Mouse (Mus musculus): ENCODE data around the gene Med13l. TPM values are rescaled to one million over a fixed set of nuclear protein-coding genes. Genes with fewer than 3 reads are reported as not detected.

Gene Med13l
- polyA plus RNA-seq, 1 experiment from 2014 or later = 14.6 TPM

DNA sequence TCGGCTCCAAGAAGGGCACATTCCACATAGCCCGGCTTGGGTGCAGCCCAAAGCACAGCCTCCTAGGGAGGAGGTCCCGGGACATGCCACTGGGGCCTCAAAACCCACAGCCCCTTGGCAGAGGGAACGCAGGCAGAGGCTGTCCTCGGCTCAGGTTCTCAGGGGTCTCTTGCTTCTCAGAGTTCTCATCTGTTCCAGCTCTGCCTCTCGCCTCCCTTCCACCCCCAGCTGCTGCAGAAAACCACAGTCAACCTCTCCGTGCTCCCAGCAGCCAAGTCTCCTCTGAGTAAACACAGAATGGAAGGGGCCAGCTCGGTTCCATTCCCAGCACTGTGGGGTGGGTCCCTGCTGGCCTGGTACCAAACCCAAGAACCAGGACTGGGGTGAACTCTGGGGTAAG is 25.3 kb upstream of the Med13l start:
- H3K4me1 ChIP-seq (ENCODE audit: control insufficient read depth, insufficient read depth, low read length) = peaks cover 3% of the 10 kb centered on the region; the same call in 1 of the 2 replicates
- no peak for DNase-seq (ENCODE audit: low spot score)
- no peak overlapping the region for H3K9ac ChIP-seq (ENCODE audit: low read length)
- H3K4me2 ChIP-seq (ENCODE audit: low read length) = no peak overlapping the region
- WGBS = 55% methylated on average over 8 of the region's 8 CpGs
- no peak for ATAC-seq
- no peak overlapping the region for H3K4me3 ChIP-seq (ENCODE audit: low read depth, low read length)
- H3K27ac ChIP-seq (ENCODE audit: low read depth, low read length) = no peak overlapping the region; the same call in 1 of the 2 replicates
- H3K36me3 ChIP-seq (ENCODE audit: control insufficient read depth, insufficient read depth, low read length) = no peaks in the 10 kb centered on the region
- no peaks in the 10 kb centered on the region for H3K27me3 ChIP-seq (replicated peaks; ENCODE audit: control insufficient read depth, insufficient read depth, low read length)
- no peaks in the 10 kb centered on the region for H3K9me3 ChIP-seq (replicated peaks; ENCODE audit: control insufficient read depth, low read length)

DNA sequence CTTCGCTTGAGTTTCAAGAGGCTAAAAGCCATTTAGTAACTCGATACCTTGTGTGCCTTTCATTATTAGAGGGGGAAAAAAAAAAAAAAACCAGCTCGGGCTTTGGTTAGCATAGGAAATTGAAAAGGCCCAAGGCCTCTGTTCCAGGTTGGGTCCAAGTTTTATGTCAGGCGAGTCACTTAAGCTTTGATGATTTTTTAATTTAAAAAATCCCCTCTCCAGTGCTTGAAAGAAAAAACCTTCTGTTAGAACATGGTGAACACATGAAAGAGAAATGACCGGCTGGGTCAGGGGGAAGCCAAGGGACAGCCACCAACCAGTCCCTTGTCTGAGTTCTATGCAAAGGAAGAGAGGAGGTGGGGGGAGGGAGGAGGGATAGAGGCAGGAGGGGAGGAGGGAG is 22.0 kb upstream of the Med13l start:
- Histone ChIP-seq H3K9ac (ENCODE audit: low read length) (no peak overlapping the region), H3K9me3 (replicated peaks; ENCODE audit: control insufficient read depth, low read length) (no peaks in the 10 kb centered on the region), H3K4me2 (ENCODE audit: low read length) (no peak overlapping the region), H3K36me3 (ENCODE audit: control insufficient read depth, insufficient read depth, low read length) (no peaks in the 10 kb centered on the region), H3K4me3 (ENCODE audit: low read depth, low read length) (no peak overlapping the region), H3K27me3 (replicated peaks; ENCODE audit: control insufficient read depth, insufficient read depth, low read length) (no peaks in the 10 kb centered on the region), H3K27ac (ENCODE audit: low read depth, low read length) (no peak overlapping the region), H3K4me1 (ENCODE audit: control insufficient read depth, insufficient read depth, low read length) (no peaks in the 10 kb centered on the region; the same call in 1 of the 2 replicates)
- DNase-seq (ENCODE audit: low spot score) = no peak
- WGBS = 10% methylated on average over 5 of the region's 5 CpGs
- ATAC-seq = no peak

DNA sequence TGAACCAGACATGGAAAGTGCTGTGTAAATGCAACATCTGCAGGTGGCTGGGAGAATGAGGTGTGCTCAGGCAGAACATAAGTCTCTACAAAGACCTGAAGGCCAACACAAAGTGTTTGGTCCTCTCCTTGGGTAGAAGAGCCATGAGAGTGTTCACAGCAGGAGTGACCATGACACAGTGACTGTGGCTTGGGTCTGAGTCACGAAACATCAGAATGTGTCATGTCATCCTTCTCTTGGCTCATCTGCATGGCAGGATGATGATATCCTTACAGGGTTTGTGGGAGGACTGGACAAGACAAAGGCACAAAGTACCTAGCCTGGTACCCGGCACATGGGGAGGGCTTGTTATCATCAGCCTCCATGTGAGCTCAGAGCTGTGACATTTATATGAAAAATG is 16.7 kb upstream of the Med13l start:
- Histone ChIP-seq H3K4me3 (ENCODE audit: low read depth, low read length) (no peak overlapping the region), H3K36me3 (ENCODE audit: control insufficient read depth, insufficient read depth, low read length) (no peaks in the 10 kb centered on the region), H3K9ac (ENCODE audit: low read length) (no peak overlapping the region), H3K4me2 (ENCODE audit: low read length) (no peak overlapping the region), H3K27me3 (replicated peaks; ENCODE audit: control insufficient read depth, insufficient read depth, low read length) (no peaks in the 10 kb centered on the region), H3K4me1 (ENCODE audit: control insufficient read depth, insufficient read depth, low read length) (no peaks in the 10 kb centered on the region; the same call in 1 of the 2 replicates), H3K9me3 (replicated peaks; ENCODE audit: control insufficient read depth, low read length) (no peaks in the 10 kb centered on the region), H3K27ac (ENCODE audit: low read depth, low read length) (no peak overlapping the region)
- DNase-seq (ENCODE audit: low spot score) = no peak
- no peak for ATAC-seq
- 84% methylated on average over 2 of the region's 2 CpGs for WGBS

DNA sequence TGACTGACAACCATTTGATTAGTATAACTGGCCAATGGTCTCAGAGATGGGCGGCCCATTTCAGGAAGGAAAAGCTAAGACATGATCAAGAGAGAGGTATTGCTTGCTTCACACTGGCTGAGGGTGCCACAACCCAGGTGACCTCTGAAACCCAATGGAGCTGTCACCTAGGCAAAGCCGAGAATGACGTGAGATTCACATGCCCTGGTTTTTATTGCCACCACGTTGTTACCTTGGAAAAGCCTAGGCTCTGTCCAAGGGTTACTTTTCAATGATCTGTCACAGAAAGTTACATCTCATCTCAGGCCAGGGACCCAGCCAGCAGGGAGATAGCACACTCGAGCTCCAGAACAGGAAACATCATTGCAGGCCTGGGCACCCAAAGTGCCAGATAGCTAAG is 10.0 kb upstream of the Med13l start:
- WGBS = 81% methylated on average over 5 of the region's 5 CpGs
- DNase-seq (ENCODE audit: low spot score) = no peak

DNA sequence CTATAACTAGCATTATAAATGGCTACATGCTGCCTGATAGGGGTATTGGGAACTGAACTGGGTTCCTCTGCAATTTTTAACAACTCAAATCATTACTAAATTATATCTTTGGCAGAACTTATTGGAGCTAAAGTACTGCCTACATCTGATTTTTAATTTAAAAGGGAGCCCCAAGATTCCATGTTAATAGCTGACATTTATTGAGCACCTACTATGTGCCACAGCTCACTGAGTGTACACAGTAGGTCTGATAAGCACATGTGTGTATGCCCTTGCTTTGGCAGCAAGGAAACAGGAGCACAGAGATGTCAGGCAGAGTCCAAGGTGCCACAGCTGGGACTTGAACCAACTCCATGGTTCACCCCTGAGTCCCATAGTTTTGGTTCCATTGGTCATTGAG is 7.2 kb upstream of the Med13l start:
- Histone ChIP-seq H3K4me3 (ENCODE audit: low read depth, low read length) (no peak overlapping the region), H3K4me2 (ENCODE audit: low read length) (no peak overlapping the region), H3K9me3 (replicated peaks; ENCODE audit: control insufficient read depth, low read length) (no peaks in the 10 kb centered on the region), H3K9ac (ENCODE audit: low read length) (no peak overlapping the region), H3K27ac (ENCODE audit: low read depth, low read length) (no peak overlapping the region), H3K27me3 (replicated peaks; ENCODE audit: control insufficient read depth, insufficient read depth, low read length) (no peaks in the 10 kb centered on the region), H3K4me1 (ENCODE audit: control insufficient read depth, insufficient read depth, low read length) (no peaks in the 10 kb centered on the region), H3K36me3 (ENCODE audit: control insufficient read depth, insufficient read depth, low read length) (no peaks in the 10 kb centered on the region)
- DNase-seq (ENCODE audit: low spot score) (no peak), ATAC-seq (no peak)

More for the DNA sequence above, 10.0 kb upstream of the Med13l start:
- H3K27ac ChIP-seq (ENCODE audit: low read depth, low read length) = no peak overlapping the region
- H3K9me3 ChIP-seq (replicated peaks; ENCODE audit: control insufficient read depth, low read length) = no peaks in the 10 kb centered on the region
- no peak overlapping the region for H3K4me2 ChIP-seq (ENCODE audit: low read length)
- no peaks in the 10 kb centered on the region for H3K27me3 ChIP-seq (replicated peaks; ENCODE audit: control insufficient read depth, insufficient read depth, low read length)
- no peaks in the 10 kb centered on the region for H3K4me1 ChIP-seq (ENCODE audit: control insufficient read depth, insufficient read depth, low read length)
- no peak overlapping the region for H3K4me3 ChIP-seq (ENCODE audit: low read depth, low read length)
- H3K36me3 ChIP-seq (ENCODE audit: control insufficient read depth, insufficient read depth, low read length) = no peaks in the 10 kb centered on the region
- H3K9ac ChIP-seq (ENCODE audit: low read length) = no peak overlapping the region
- ATAC-seq = no peak

DNA sequence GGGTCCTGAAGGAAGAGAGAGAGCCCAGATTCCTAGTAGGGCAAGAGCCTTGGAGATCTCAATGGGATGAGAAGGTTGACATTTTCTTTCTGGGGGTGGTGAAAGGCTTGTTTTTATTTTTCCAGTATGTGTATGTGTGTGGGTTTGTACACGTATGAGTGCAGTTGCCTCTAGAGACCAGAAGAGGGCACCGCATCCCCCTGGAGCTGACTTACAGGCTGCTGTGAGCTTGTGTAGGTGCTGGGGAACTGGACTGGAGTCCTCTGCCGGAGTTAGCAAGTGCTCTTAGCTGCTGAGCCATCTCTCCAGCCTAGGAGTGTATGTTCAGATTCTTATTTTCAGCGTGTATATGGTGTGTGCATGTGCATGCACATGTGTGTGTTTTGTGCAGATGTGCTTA is 5.2 kb upstream of the Med13l start:
- H3K27me3 ChIP-seq (replicated peaks; ENCODE audit: control insufficient read depth, insufficient read depth, low read length) = no peaks in the 10 kb centered on the region
- H3K9me3 ChIP-seq (replicated peaks; ENCODE audit: control insufficient read depth, low read length) = no peaks in the 10 kb centered on the region
- no peaks in the 10 kb centered on the region for H3K36me3 ChIP-seq (ENCODE audit: control insufficient read depth, insufficient read depth, low read length)
- no peaks in the 10 kb centered on the region for H3K4me1 ChIP-seq (ENCODE audit: control insufficient read depth, insufficient read depth, low read length)
- no peak overlapping the region for H3K27ac ChIP-seq (ENCODE audit: low read depth, low read length)
- H3K4me3 ChIP-seq (ENCODE audit: low read depth, low read length) = no peak overlapping the region
- ATAC-seq (no peak), DNase-seq (ENCODE audit: low spot score) (no peak)
- H3K4me2 ChIP-seq (ENCODE audit: low read length) = no peak overlapping the region
- WGBS = 95% methylated on average over 4 of the region's 4 CpGs
- no peak overlapping the region for H3K9ac ChIP-seq (ENCODE audit: low read length)

DNA sequence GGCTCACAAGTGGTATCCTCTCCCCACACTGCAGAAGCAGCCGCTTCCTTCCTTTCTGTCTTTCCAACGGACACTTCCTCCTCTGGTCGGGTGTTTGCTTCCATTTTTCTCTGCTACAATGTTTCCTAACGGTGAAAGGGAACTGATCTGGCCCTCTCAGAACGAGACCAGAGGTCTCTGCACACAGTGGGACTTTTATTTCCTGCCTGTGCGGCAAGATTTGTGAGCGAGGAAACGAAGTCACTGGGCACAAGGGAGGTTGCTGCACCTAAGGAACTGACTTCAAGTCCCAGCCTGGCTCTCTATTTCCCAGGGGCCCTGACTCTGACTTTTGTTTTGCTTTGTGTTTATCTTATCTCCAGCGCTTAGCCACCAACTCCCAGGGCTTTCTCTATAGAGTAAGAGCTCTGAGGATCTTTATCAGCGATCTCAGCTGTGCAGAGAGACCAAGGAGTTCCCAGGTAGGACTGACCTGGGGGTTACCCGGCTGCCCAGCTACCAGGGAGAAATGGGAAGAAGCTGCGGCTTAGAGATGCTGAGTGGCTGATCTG is 4.0 kb upstream of the Med13l start:
- H3K9me3 ChIP-seq (replicated peaks; ENCODE audit: control insufficient read depth, low read length) = no peaks in the 10 kb centered on the region
- DNase-seq (ENCODE audit: low spot score) (no peak), ATAC-seq (no peak)
- 42% methylated on average over 12 of the region's 12 CpGs for WGBS
- no peak overlapping the region for H3K4me3 ChIP-seq (ENCODE audit: low read depth, low read length)
- H3K36me3 ChIP-seq (ENCODE audit: control insufficient read depth, insufficient read depth, low read length) = no peaks in the 10 kb centered on the region
- H3K27ac ChIP-seq (ENCODE audit: low read depth, low read length) = no peak overlapping the region
- no peak overlapping the region for H3K4me2 ChIP-seq (ENCODE audit: low read length)
- no peak overlapping the region for H3K9ac ChIP-seq (ENCODE audit: low read length)
- H3K4me1 ChIP-seq (ENCODE audit: control insufficient read depth, insufficient read depth, low read length) = no peaks in the 10 kb centered on the region
- H3K27me3 ChIP-seq (replicated peaks; ENCODE audit: control insufficient read depth, insufficient read depth, low read length) = no peaks in the 10 kb centered on the region

DNA sequence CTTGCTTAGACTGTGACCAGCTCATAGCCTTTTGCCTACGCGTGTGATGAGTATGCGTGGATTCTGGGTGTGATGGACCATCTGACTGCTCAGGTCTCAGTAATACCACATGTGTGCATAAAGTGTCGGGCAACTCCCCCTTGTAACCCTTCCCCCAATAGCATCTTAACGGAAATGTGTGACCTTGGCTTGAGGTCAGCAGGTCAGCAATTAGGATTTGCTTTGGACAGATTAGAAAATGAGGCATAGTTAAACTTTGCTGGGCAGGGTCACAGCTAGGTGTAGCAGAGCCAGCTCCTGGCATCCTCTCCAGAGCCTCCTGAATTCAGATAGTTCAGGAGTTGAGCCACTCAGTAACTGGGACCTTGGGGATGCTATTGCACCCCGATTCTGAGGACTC is 1.6 kb upstream of the Med13l start:
- peaks cover 21% of the 10 kb centered on the region for H3K4me1 ChIP-seq (ENCODE audit: control insufficient read depth, insufficient read depth, low read length)
- no peak overlapping the region for H3K4me3 ChIP-seq (ENCODE audit: low read depth, low read length)
- H3K4me2 ChIP-seq (ENCODE audit: low read length) = no peak overlapping the region
- H3K27me3 ChIP-seq (replicated peaks; ENCODE audit: control insufficient read depth, insufficient read depth, low read length) = no peaks in the 10 kb centered on the region
- ATAC-seq (no peak), DNase-seq (ENCODE audit: low spot score) (no peak)
- WGBS = 88% methylated on average over 6 of the region's 6 CpGs
- H3K36me3 ChIP-seq (ENCODE audit: control insufficient read depth, insufficient read depth, low read length) = no peaks in the 10 kb centered on the region
- no peak overlapping the region for H3K27ac ChIP-seq (ENCODE audit: low read depth, low read length)
- no peak overlapping the region for H3K9ac ChIP-seq (ENCODE audit: low read length)
- H3K9me3 ChIP-seq (replicated peaks; ENCODE audit: control insufficient read depth, low read length) = no peaks in the 10 kb centered on the region

DNA sequence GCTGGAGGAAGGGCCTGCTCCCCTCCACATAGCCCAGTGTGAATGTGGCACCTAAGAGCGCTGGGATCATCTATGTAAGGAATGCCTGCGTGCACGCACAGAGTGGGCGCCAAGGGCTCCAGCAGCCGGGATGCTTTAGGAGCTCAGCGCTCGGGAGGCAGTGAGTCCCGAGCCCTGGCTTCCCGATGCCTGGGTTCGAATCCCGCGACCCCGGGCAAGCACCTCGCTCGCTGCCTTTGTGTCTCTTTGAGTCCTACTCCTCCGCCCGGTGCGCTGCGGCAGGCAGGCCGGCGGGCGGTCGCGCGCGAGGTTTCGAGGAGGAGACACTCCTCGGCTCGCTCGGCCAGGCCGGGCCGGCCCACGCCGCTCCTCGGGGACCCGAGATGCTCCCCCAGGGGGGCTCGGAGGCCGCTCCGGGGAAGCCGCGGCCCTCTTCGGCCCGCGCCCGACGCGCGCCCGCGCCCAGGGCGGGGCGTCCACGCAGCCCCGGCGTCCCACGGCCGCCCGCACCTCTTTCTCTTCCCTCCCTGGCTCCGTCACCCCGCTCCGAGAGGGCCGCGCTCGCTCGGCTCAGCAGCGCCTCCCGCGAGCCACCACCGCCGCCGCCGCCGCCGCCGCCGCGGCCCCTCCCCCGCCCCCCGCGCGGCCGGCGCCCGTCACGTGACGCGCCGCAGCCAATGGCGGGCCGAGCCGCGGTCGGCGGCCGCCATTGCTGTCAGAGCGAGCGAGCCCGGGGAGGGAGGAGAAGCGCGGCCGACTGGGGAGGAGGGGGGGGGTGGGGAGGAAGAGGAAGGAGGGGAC is 695 bp upstream of the Med13l start:
- no peaks in the 10 kb centered on the region for H3K36me3 ChIP-seq (ENCODE audit: control insufficient read depth, insufficient read depth, low read length)
- H3K4me1 ChIP-seq (ENCODE audit: control insufficient read depth, insufficient read depth, low read length) = peaks cover 26% of the 10 kb centered on the region
- H3K27me3 ChIP-seq (replicated peaks; ENCODE audit: control insufficient read depth, insufficient read depth, low read length) = no peaks in the 10 kb centered on the region
- H3K4me3 ChIP-seq (ENCODE audit: low read depth, low read length) = peak overlapping the region; percentile 84
- ATAC-seq (peak; percentile 92), DNase-seq (ENCODE audit: low spot score) (peak; percentile 93)
- 1% methylated on average over 59 of the region's 101 CpGs for WGBS
- no peaks in the 10 kb centered on the region for H3K9me3 ChIP-seq (replicated peaks; ENCODE audit: control insufficient read depth, low read length)
- H3K9ac ChIP-seq (ENCODE audit: low read length) = peak overlapping the region; percentile 91
- peak overlapping the region; percentile 72 for H3K4me2 ChIP-seq (ENCODE audit: low read length)
- peak overlapping the region; percentile 96 for H3K27ac ChIP-seq (ENCODE audit: low read depth, low read length)
